Mouse (Mus musculus): ENCODE measurements around the gene Fdxr.

DNA sequence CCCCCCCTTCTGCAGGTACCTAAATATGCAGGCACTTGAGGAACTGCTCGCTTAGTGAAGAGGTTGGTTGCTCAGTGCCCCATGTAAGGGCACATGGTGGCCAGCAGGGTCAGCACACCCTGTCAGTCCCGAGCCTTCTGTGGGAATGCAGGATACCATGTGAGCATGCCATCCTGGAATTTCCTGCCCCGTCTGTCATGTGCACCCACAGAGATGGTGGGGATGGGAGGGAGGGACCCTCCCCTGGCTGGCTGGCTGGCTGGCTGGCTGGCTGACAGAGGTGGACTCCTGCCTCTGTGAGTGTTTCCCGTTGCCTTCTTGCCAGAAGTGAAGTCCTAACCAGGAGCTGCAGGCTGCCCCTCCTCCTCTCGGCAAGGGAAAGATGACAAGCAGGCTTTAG, 54.3 kb downstream of the Fdxr start:
- TF ChIP-seq POLR2A (IDR thresholded peaks at IDR 0.05; ENCODE audit: insufficient read depth, low read depth, low read length), result no peak
- TF ChIP-seq CTCF (IDR thresholded peaks at IDR 0.05; ENCODE audit: insufficient read depth, low read depth, low read length), result no peak

Data from olfactory bulb, adult 2 months (tissue).